Mouse (Mus musculus): ENCODE data around the gene Slc16a2. TPM values are rescaled to one million over a fixed set of nuclear protein-coding genes. Genes with fewer than 3 reads are reported as not detected.
A peak's percentile ranks its signal among the peaks of the same experiment; 100 is the strongest.

The Slc16a2 gene
- polyA plus RNA-seq, 1 experiment from 2014 or later, result 16.3 TPM

DNA sequence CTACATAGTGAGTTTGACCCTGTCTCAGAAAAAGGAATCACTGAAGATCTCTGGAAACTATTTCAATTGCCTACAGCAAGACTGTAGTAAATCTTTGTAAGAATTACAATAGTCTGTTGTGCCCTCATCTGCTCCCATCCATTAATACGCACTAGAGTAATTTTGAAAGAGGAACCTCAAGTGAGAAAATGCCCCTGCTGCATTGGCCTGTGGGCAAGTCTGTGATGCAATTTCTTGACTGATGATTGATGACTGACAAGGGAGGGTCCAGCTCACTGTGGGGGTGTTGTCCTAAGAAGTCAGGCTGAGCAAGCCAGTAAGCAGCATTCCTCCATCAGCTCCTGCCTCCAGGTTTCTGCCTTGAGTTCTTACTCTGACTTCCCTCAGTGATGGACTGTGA lies 75.6 kb downstream of the Slc16a2 start:
- DNase-seq (ENCODE audit: low spot score) (no peak), ATAC-seq (ENCODE audit: insufficient read depth, low FRiP score, low TSS enrichment) (no peak)
- H3K4me2 ChIP-seq (ENCODE audit: low read depth), result no peak overlapping the region
- no peaks in the 10 kb centered on the region for H3K4me1 ChIP-seq (ENCODE audit: control insufficient read depth, insufficient read depth, low read length)
- no peak overlapping the region for H3K4me3 ChIP-seq (ENCODE audit: low read depth, low read length)
- H3K27ac ChIP-seq (ENCODE audit: low read depth, low read length), result no peak overlapping the region
- no peaks in the 10 kb centered on the region for H3K36me3 ChIP-seq (ENCODE audit: control insufficient read depth, insufficient read depth, low read length)
- peaks cover 25% of the 10 kb centered on the region for H3K27me3 ChIP-seq (ENCODE audit: control insufficient read depth, insufficient read depth, low read length)
- 91% methylated on average over 1 of the region's 1 CpGs for whole genome bisulfite sequencing
- H3K9ac ChIP-seq (ENCODE audit: low read length), result no peak overlapping the region
- no peaks in the 10 kb centered on the region for H3K9me3 ChIP-seq (ENCODE audit: control insufficient read depth, low read length)

DNA sequence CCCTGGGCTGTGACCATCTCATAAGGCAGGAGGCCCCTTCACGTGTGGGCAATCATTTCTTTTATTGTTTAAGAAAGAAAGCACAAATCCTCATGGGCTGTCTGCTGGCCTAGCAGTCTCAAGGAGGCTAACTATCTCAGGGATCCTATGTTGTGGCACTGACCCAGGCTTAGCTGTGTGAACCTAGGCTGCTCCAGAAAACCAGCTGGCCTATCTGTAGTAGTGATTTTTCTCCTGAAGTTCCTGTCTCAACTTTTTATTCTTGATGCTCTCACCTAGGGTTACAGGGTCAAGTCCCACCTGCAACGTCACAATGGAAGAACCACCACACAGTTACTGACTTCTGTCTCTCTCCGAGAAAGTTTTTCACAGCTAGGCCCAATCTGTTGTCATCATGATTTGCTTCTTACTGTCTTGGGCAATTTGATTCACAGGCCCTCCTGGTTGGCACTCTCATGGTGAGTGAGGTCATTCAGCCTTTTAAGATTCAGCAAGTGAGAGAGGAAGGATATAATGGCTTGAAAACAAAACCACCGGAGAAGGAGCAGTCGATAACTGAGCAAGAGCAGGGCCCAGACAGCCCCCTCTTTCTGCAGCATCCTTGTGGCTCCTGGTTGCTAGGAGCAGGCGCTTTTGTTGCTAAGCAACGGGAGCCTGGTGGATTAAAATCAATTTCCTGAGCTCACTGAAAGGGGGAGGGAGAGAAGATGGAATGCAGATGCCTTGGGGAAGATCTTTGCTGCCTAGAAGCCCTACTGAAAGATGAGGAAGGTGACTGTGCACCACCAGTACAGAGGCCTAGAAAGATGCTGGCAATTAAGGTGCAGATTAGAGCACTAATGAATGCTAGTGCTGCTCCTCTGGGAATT lies 77.4 kb downstream of the Slc16a2 start:
- WGBS, result 48% methylated on average over 7 of the region's 7 CpGs
- Histone ChIP-seq H3K4me1 (ENCODE audit: control insufficient read depth, insufficient read depth, low read length) (no peaks in the 10 kb centered on the region), H3K36me3 (ENCODE audit: control insufficient read depth, insufficient read depth, low read length) (no peaks in the 10 kb centered on the region), H3K4me3 (ENCODE audit: low read depth, low read length) (no peak overlapping the region), H3K9me3 (ENCODE audit: control insufficient read depth, low read length) (no peaks in the 10 kb centered on the region), H3K27me3 (ENCODE audit: control insufficient read depth, insufficient read depth, low read length) (peaks cover 32% of the 10 kb centered on the region), H3K9ac (ENCODE audit: low read length) (no peak overlapping the region), H3K4me2 (ENCODE audit: low read depth) (no peak overlapping the region), H3K27ac (ENCODE audit: low read depth, low read length) (no peak overlapping the region)
- DNase-seq (ENCODE audit: low spot score) (peak; percentile 73), ATAC-seq (ENCODE audit: insufficient read depth, low FRiP score, low TSS enrichment) (peak; percentile 88)

DNA sequence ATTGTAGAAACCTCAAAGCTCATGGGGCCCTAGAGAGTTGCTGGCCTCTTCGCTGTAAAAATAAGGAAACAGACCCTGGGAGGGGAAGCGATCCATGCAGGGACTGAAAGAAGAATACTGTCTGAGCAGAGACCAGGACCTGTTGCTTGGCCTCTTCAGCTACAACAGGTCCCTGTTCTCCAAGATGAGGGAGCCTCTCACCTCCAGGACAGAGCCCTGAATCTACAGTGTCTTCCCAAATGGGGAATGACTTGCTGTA lies 79.8 kb downstream of the Slc16a2 start:
- Histone ChIP-seq H3K4me2 (ENCODE audit: low read depth) (no peak overlapping the region), H3K27ac (ENCODE audit: low read depth, low read length) (no peak overlapping the region), H3K9me3 (ENCODE audit: control insufficient read depth, low read length) (no peaks in the 10 kb centered on the region), H3K9ac (ENCODE audit: low read length) (no peak overlapping the region), H3K36me3 (ENCODE audit: control insufficient read depth, insufficient read depth, low read length) (no peaks in the 10 kb centered on the region), H3K27me3 (ENCODE audit: control insufficient read depth, insufficient read depth, low read length) (peaks cover 37% of the 10 kb centered on the region), H3K4me3 (ENCODE audit: low read depth, low read length) (no peak overlapping the region), H3K4me1 (ENCODE audit: control insufficient read depth, insufficient read depth, low read length) (no peaks in the 10 kb centered on the region)
- no peak for DNase-seq (ENCODE audit: low spot score)
- ATAC-seq (ENCODE audit: insufficient read depth, low FRiP score, low TSS enrichment), result no peak
- 57% methylated on average over 2 of the region's 2 CpGs for WGBS

DNA sequence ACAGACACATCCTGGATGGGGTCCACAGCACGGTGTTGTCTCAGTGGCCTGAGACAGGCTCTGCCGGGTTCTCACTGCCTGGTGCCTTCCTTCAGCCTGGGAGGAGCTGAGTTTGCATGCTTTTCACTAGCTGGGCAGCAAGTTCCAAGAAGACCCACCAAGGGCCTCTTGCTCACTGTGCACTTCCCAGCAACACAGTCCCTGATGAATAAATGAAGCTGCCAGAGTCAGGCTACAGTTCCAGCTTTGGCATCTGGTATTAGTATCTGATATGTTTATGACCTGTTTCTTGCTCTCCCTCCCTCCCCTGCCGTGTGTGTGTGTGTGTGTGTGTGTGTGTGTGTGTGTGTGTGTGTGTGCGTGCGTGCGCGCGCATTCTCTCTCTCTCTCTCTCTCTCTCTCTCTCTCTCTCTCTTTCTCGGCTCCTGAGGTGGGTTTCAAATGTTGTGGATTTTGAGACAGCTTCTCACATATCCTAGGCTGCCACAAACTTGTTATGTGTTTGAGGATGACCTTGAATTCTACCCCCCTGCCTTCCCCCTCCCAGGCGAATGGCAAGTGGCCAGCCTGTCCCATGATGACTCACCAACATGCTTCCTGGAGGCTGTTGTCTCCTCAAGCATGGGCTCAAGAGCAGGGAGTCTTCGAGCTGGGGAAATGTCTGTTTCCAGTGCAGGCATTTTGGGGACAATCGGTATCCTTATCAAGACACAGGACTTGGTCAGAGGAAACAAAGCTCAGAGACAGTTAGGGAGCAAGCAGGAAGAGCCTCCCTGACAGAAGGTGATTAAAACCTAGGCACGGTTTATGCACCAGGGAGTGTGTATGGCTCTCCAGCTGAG lies 80.3 kb downstream of the Slc16a2 start:
- Histone ChIP-seq H3K9ac (ENCODE audit: low read length) (no peak overlapping the region), H3K4me2 (ENCODE audit: low read depth) (no peak overlapping the region), H3K27me3 (ENCODE audit: control insufficient read depth, insufficient read depth, low read length) (peaks cover 39% of the 10 kb centered on the region), H3K9me3 (ENCODE audit: control insufficient read depth, low read length) (no peaks in the 10 kb centered on the region), H3K36me3 (ENCODE audit: control insufficient read depth, insufficient read depth, low read length) (no peaks in the 10 kb centered on the region), H3K4me1 (ENCODE audit: control insufficient read depth, insufficient read depth, low read length) (no peaks in the 10 kb centered on the region), H3K4me3 (ENCODE audit: low read depth, low read length) (no peak overlapping the region), H3K27ac (ENCODE audit: low read depth, low read length) (no peak overlapping the region)
- WGBS, result 70% methylated on average over 9 of the region's 13 CpGs
- no peak for DNase-seq (ENCODE audit: low spot score)
- no peak for ATAC-seq (ENCODE audit: insufficient read depth, low FRiP score, low TSS enrichment)

DNA sequence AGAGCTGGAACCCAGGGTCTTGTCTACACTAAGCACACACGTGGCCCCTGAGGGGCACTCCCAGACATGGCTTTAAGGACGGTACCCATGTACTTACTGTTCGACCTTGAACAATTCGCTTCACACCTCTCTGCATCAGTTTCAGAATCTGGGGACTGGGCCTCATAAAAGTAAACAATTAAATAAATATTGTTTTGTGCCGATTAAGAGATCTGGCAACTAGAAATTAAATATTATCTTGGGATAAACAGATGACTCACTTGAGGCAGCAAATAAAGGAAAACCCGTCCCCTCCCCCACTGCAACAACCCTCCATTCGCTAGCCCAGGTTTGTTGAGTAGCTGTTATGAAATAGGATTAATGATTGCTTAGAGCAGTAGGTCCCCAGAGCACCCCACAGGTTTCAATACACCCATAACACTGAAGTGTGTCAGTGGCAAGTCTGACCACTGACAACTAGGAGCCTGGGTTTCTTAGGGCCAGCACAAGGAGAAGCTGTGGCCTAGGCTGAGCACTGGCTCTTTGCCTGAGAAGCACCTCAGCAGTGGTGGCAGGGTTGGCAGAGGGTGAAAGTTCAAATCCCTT lies 87.7 kb downstream of the Slc16a2 start:
- H3K9me3 ChIP-seq (ENCODE audit: control insufficient read depth, low read length), result no peaks in the 10 kb centered on the region
- no peak overlapping the region for H3K9ac ChIP-seq (ENCODE audit: low read length)
- DNase-seq (ENCODE audit: low spot score), result no peak
- no peak overlapping the region for H3K4me3 ChIP-seq (ENCODE audit: low read depth, low read length)
- no peak overlapping the region for H3K4me2 ChIP-seq (ENCODE audit: low read depth)
- H3K27me3 ChIP-seq (ENCODE audit: control insufficient read depth, insufficient read depth, low read length), result peaks cover 32% of the 10 kb centered on the region
- no peaks in the 10 kb centered on the region for H3K4me1 ChIP-seq (ENCODE audit: control insufficient read depth, insufficient read depth, low read length)
- WGBS, result 80% methylated on average over 7 of the region's 7 CpGs
- no peak overlapping the region for H3K27ac ChIP-seq (ENCODE audit: low read depth, low read length)
- no peaks in the 10 kb centered on the region for H3K36me3 ChIP-seq (ENCODE audit: control insufficient read depth, insufficient read depth, low read length)
- no peak for ATAC-seq (ENCODE audit: insufficient read depth, low FRiP score, low TSS enrichment)

DNA sequence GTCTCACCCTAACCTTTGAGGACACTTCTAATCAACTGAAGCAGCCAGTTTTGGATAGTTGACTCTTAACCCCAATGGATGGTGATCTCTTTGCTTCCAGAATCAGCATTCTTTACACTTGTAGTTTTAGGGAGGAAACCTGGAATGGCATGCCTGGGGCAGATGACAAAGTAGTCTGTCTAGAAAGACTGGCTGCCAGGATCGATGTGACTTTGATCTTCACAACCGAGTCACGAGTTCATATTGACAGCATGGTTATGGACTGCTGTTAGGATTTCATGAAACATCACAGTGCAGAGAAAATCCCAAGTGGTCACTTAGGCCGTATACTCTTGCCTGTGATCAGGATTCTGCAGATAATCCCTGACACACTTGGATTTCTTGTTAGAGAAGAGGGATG lies 88.7 kb downstream of the Slc16a2 start:
- 76% methylated on average over 4 of the region's 4 CpGs for WGBS
- H3K9ac ChIP-seq (ENCODE audit: low read length), result no peak overlapping the region
- DNase-seq (ENCODE audit: low spot score) (no peak), ATAC-seq (ENCODE audit: insufficient read depth, low FRiP score, low TSS enrichment) (no peak)
- H3K27ac ChIP-seq (ENCODE audit: low read depth, low read length), result no peak overlapping the region
- H3K4me1 ChIP-seq (ENCODE audit: control insufficient read depth, insufficient read depth, low read length), result no peaks in the 10 kb centered on the region
- H3K36me3 ChIP-seq (ENCODE audit: control insufficient read depth, insufficient read depth, low read length), result no peaks in the 10 kb centered on the region
- H3K27me3 ChIP-seq (ENCODE audit: control insufficient read depth, insufficient read depth, low read length), result peaks cover 26% of the 10 kb centered on the region
- H3K9me3 ChIP-seq (ENCODE audit: control insufficient read depth, low read length), result no peaks in the 10 kb centered on the region
- no peak overlapping the region for H3K4me2 ChIP-seq (ENCODE audit: low read depth)
- no peak overlapping the region for H3K4me3 ChIP-seq (ENCODE audit: low read depth, low read length)

DNA sequence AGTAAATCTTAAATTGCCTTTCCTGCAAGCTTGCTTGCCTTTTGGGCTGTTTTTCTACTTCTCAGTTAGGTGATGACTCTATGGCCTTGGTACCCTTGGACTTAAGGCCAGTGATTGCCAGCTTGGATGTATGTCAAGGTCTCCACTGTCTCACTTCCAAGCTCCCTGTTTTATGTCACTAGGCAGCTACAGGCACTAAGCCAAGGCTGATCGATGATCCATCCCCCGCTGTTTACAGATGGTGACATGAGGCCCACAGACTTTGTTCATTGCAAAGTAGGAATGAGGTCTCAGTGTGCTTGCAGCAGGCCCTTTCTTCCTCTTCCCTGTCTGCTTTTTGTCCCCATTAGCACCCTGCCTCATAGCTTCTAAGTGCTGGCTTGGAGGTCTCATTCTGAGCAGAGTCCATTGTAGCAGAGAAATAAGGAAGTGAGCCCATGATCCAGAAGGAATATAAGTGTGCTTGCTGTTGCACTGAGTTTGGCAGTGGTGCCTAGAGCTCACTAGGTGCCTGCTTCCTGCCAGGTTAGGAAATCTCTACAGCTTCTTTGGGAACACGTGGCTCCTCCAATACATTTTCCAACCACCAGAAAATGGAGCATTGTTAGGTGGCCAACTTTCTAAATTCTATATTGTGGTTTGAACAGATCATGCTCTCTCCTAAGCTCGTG lies 89.6 kb downstream of the Slc16a2 start:
- H3K4me2 ChIP-seq (ENCODE audit: low read depth), result no peak overlapping the region
- H3K9ac ChIP-seq (ENCODE audit: low read length), result no peak overlapping the region
- H3K27me3 ChIP-seq (ENCODE audit: control insufficient read depth, insufficient read depth, low read length), result peaks cover 25% of the 10 kb centered on the region
- WGBS, result 83% methylated on average over 4 of the region's 4 CpGs
- H3K4me1 ChIP-seq (ENCODE audit: control insufficient read depth, insufficient read depth, low read length), result no peaks in the 10 kb centered on the region
- H3K9me3 ChIP-seq (ENCODE audit: control insufficient read depth, low read length), result no peaks in the 10 kb centered on the region
- H3K4me3 ChIP-seq (ENCODE audit: low read depth, low read length), result no peak overlapping the region
- DNase-seq (ENCODE audit: low spot score) (no peak), ATAC-seq (ENCODE audit: insufficient read depth, low FRiP score, low TSS enrichment) (no peak)
- H3K36me3 ChIP-seq (ENCODE audit: control insufficient read depth, insufficient read depth, low read length), result no peaks in the 10 kb centered on the region
- no peak overlapping the region for H3K27ac ChIP-seq (ENCODE audit: low read depth, low read length)

DNA sequence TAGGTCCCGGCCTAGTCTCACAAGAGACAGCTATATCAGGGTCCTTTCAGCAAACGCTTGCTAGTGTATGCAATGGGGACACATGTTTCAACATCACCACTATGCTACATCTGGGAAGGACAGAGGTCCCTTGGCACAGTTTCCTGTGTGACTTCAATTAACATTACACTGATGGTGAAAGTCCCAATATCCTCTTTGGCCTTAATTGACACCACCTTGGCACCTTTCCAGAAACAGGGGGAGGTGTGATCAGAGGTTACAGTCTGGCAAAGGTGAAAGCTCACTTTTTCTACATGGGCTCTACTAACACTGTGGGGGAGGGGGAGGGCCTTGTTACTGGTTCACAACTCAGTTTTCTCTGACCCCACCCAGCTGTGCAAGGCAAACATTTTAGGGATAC lies 99.3 kb downstream of the Slc16a2 start:
- no peak for DNase-seq (ENCODE audit: low spot score)
- Histone ChIP-seq H3K27me3 (ENCODE audit: control insufficient read depth, insufficient read depth, low read length) (peaks cover 16% of the 10 kb centered on the region), H3K4me1 (ENCODE audit: control insufficient read depth, insufficient read depth, low read length) (no peaks in the 10 kb centered on the region), H3K9me3 (ENCODE audit: control insufficient read depth, low read length) (no peaks in the 10 kb centered on the region), H3K4me3 (ENCODE audit: low read depth, low read length) (no peak overlapping the region), H3K9ac (ENCODE audit: low read length) (no peak overlapping the region), H3K36me3 (ENCODE audit: control insufficient read depth, insufficient read depth, low read length) (no peaks in the 10 kb centered on the region), H3K4me2 (ENCODE audit: low read depth) (no peak overlapping the region), H3K27ac (ENCODE audit: low read depth, low read length) (no peak overlapping the region)
- 90% methylated on average over 2 of the region's 2 CpGs for WGBS
- ATAC-seq (ENCODE audit: insufficient read depth, low FRiP score, low TSS enrichment), result no peak

Data from neural tube, embryonic 11.5 days (tissue).